Mouse (Mus musculus): ENCODE results near the gene Rad51c.
"Not testable (repeated sequence)": the region's sequence is repeated elsewhere in the genome, so short reads cannot be mapped to it uniquely, and the experiment has no call there.

Gene Rad51c

GRCm38 (mm10) chr11:87404876-87405275, at the start of gene Rad51c, which contains the start of gene Tex14:
Gene Rad51c (minus strand): TSS chr11:87404954.
Gene Tex14 (plus strand): TSS chr11:87405065.
- no peak for DNase-seq (ENCODE audit: low spot score)

GRCm38 (mm10) chr11:87454035-87454690, 49.4 kb upstream of the Rad51c start:
- DNase-seq (ENCODE audit: low spot score) = no peak

GRCm38 (mm10) chr11:87453216-87454034, 48.7 kb upstream of the Rad51c start:
- DNase-seq (ENCODE audit: low spot score) = peak; percentile 10

- not testable (repeated sequence) for DNase-seq (ENCODE audit: low spot score)
Observed at GRCm38 (mm10) chr11:87452779-87453178, 48.0 kb upstream of the Rad51c start.

- not testable (repeated sequence) for DNase-seq (ENCODE audit: low spot score)
Observed at GRCm38 (mm10) chr11:87449847-87450246, 45.1 kb upstream of the Rad51c start.

GRCm38 (mm10) chr11:87449200-87449547, 44.4 kb upstream of the Rad51c start:
- DNase-seq (ENCODE audit: low spot score) = no peak

GRCm38 (mm10) chr11:87448476-87449199, 43.9 kb upstream of the Rad51c start:
- peak; percentile 70 for DNase-seq (ENCODE audit: low spot score)

GRCm38 (mm10) chr11:87448081-87448475, 43.3 kb upstream of the Rad51c start:
- DNase-seq (ENCODE audit: low spot score) = peak; percentile 78

- DNase-seq (ENCODE audit: low spot score) = no peak
Observed at GRCm38 (mm10) chr11:87447429-87447828, 42.7 kb upstream of the Rad51c start.

- DNase-seq (ENCODE audit: low spot score) = no peak
Observed at GRCm38 (mm10) chr11:87446159-87446558, 41.4 kb upstream of the Rad51c start.

GRCm38 (mm10) chr11:87445593-87445992, 40.8 kb upstream of the Rad51c start:
- DNase-seq (ENCODE audit: low spot score) = not testable (repeated sequence)

GRCm38 (mm10) chr11:87444735-87445428, 40.1 kb upstream of the Rad51c start:
- DNase-seq (ENCODE audit: low spot score) = no peak

GRCm38 (mm10) chr11:87444056-87444455, 39.3 kb upstream of the Rad51c start:
- not testable (repeated sequence) for DNase-seq (ENCODE audit: low spot score)

- peak; percentile 49 for DNase-seq (ENCODE audit: low spot score)
Observed at GRCm38 (mm10) chr11:87443373-87443883, 38.7 kb upstream of the Rad51c start.

GRCm38 (mm10) chr11:87442643-87443372, 38.1 kb upstream of the Rad51c start:
- peak; percentile 68 for DNase-seq (ENCODE audit: low spot score)

- no peak for DNase-seq (ENCODE audit: low spot score)
Observed at GRCm38 (mm10) chr11:87439796-87440420, 35.2 kb upstream of the Rad51c start.

GRCm38 (mm10) chr11:87436326-87437232, 31.8 kb upstream of the Rad51c start:
- no peak for DNase-seq (ENCODE audit: low spot score)

- not testable (repeated sequence) for DNase-seq (ENCODE audit: low spot score)
Observed at GRCm38 (mm10) chr11:87435107-87435506, 30.4 kb upstream of the Rad51c start.

- DNase-seq (ENCODE audit: low spot score) = no peak
Observed at GRCm38 (mm10) chr11:87432933-87433669, 28.3 kb upstream of the Rad51c start.
